Mouse (Mus musculus) neural tube, embryonic 11.5 days (tissue): ENCODE results near the gene Tmprss7. TPM values are rescaled to one million over a fixed set of nuclear protein-coding genes. Genes with fewer than 3 reads are reported as not detected.

ENCODE experiments used
- ATAC-seq: fragments of 200-750 bp; cut with Nextera tagmentation; 2 replicates; pipeline ENCODE4 v1.8.0; 2017; ENCODE audit warnings: moderate number of reproducible peaks, mild to moderate bottlenecking, moderate TSS enrichment, moderate library complexity; ENCODE audit not compliant: insufficient read depth, low FRiP score, low TSS enrichment
- DNase-seq: peaks from one replicate; pipeline ENCODE4 v3.0.0-alpha.2; 2015; ENCODE audit warnings: low spot score
- H3K27ac ChIP-seq: fragments of 300-500 bp; sonication (generic); 2 replicates; pipeline ENCODE4 v1.5.1; 2014; ENCODE audit warnings: low read depth, mild to moderate bottlenecking, low read length
- H3K27me3 ChIP-seq: fragments of 300-500 bp; sonication (generic); 2 replicates; pipeline ENCODE4 v1.6.1; 2014; ENCODE audit warnings: mild to moderate bottlenecking, low read length, mixed read lengths; ENCODE audit not compliant: control insufficient read depth, insufficient read depth
- H3K36me3 ChIP-seq: fragments of 300-500 bp; sonication (generic); 2 replicates; pipeline ENCODE4 v1.6.1; 2014; ENCODE audit warnings: mild to moderate bottlenecking, low read length, moderate library complexity, mixed read lengths; ENCODE audit not compliant: control insufficient read depth, insufficient read depth
- H3K4me1 ChIP-seq: fragments of 300-500 bp; sonication (generic); 2 replicates; pipeline ENCODE4 v1.6.1; 2014; ENCODE audit warnings: low read length, mixed read lengths; ENCODE audit not compliant: control insufficient read depth, insufficient read depth
- H3K4me2 ChIP-seq: fragments of 300-500 bp; sonication (generic); 2 replicates; pipeline ENCODE4 v1.6.1; 2014; ENCODE audit warnings: low read depth, mild to moderate bottlenecking, moderate library complexity
- H3K4me3 ChIP-seq: fragments of 300-500 bp; sonication (generic); 2 replicates; pipeline ENCODE4 v1.5.1; 2014; ENCODE audit warnings: low read depth, low read length
- H3K9ac ChIP-seq: fragments of 300-500 bp; sonication (generic); 2 replicates; pipeline ENCODE4 v1.6.1; 2014; ENCODE audit warnings: mild to moderate bottlenecking, low read length
- H3K9me3 ChIP-seq: fragments of 300-500 bp; sonication (generic); 2 replicates; pipeline ENCODE4 v1.6.1; 2016; ENCODE audit warnings: low read length; ENCODE audit not compliant: control insufficient read depth
- WGBS: fragments of 180-500 bp; shearing (Covaris S2); extraction: QIAGEN DNeasy Blood & Tissue Kit; methylation state at CpG from one replicate; pipeline ENCODE4 v1.1.7; 2014; 5-methylcytosine and 5-hydroxymethylcytosine counted together
- polyA plus RNA-seq: library from polyadenylated mRNA; unstranded; fragments of >200 nt; fragmentation: Nextera tagmentation; extraction: Ambion mirVana; gene quantifications from 2 replicates; pipeline ENCODE4 v1.2.1, GENCODE M21; 2014

The Tmprss7 gene
- polyA plus RNA-seq, 1 experiment from 2014 or later = 0.41 TPM

GRCm38 (mm10) chr16:45722460-45722951, 29.0 kb upstream of the Tmprss7 start:
- ATAC-seq (no peak), DNase-seq (no peak)
- peaks cover 4% of the 10 kb centered on the region; the same call in 1 of the 2 replicates for H3K4me1 ChIP-seq
- H3K36me3 ChIP-seq = peaks cover 16% of the 10 kb centered on the region
- peak overlapping the region; percentile 86 for H3K9ac ChIP-seq
- 56% methylated on average over 3 of the region's 3 CpGs for whole genome bisulfite sequencing
- peak overlapping the region; percentile 95 for H3K27ac ChIP-seq
- H3K27me3 ChIP-seq = no peaks in the 10 kb centered on the region
- H3K4me3 ChIP-seq = peak overlapping the region; percentile 72
- H3K4me2 ChIP-seq = peak overlapping the region; percentile 57
- no peaks in the 10 kb centered on the region for H3K9me3 ChIP-seq

- H3K27me3 ChIP-seq = no peaks in the 10 kb centered on the region
- H3K36me3 ChIP-seq = peaks cover 21% of the 10 kb centered on the region
- ATAC-seq (no peak), DNase-seq (no peak)
- H3K9ac ChIP-seq = no peak overlapping the region
- no peaks in the 10 kb centered on the region for H3K9me3 ChIP-seq
- H3K27ac ChIP-seq = no peak overlapping the region
- H3K4me1 ChIP-seq = no peaks in the 10 kb centered on the region; the same call in 1 of the 2 replicates
- H3K4me3 ChIP-seq = no peak overlapping the region
- WGBS = 84% methylated on average over 10 of the region's 10 CpGs
- H3K4me2 ChIP-seq = no peak overlapping the region
These were observed 26.7 kb upstream of the Tmprss7 start for GRCm38 (mm10) chr16:45720022-45720630.

GRCm38 (mm10) chr16:45718296-45718695, 24.8 kb upstream of the Tmprss7 start:
- Histone ChIP-seq H3K9ac (no peak overlapping the region), H3K4me2 (no peak overlapping the region), H3K36me3 (peaks cover 21% of the 10 kb centered on the region), H3K27me3 (no peaks in the 10 kb centered on the region), H3K27ac (no peak overlapping the region), H3K9me3 (no peaks in the 10 kb centered on the region), H3K4me1 (no peaks in the 10 kb centered on the region; the same call in 1 of the 2 replicates), H3K4me3 (no peak overlapping the region)
- 92% methylated on average over 4 of the region's 4 CpGs for WGBS
- DNase-seq (no peak), ATAC-seq (no peak)

- H3K4me2 ChIP-seq = no peak overlapping the region
- no peaks in the 10 kb centered on the region for H3K4me1 ChIP-seq
- DNase-seq = no peak
- H3K4me3 ChIP-seq = no peak overlapping the region
- H3K27ac ChIP-seq = no peak overlapping the region
- no peak overlapping the region for H3K9ac ChIP-seq
- ATAC-seq = no peak
- 90% methylated on average over 5 of the region's 5 CpGs for whole genome bisulfite sequencing
- peaks cover 18% of the 10 kb centered on the region for H3K36me3 ChIP-seq
- no peaks in the 10 kb centered on the region for H3K27me3 ChIP-seq
- no peaks in the 10 kb centered on the region for H3K9me3 ChIP-seq
These were observed 21.2 kb upstream of the Tmprss7 start for GRCm38 (mm10) chr16:45714489-45715150.

GRCm38 (mm10) chr16:45713878-45714277, 20.4 kb upstream of the Tmprss7 start:
- H3K4me1 ChIP-seq = no peaks in the 10 kb centered on the region
- H3K27ac ChIP-seq = no peak overlapping the region
- H3K9me3 ChIP-seq = no peaks in the 10 kb centered on the region
- H3K27me3 ChIP-seq = no peaks in the 10 kb centered on the region
- no peak for ATAC-seq
- peaks cover 16% of the 10 kb centered on the region for H3K36me3 ChIP-seq
- no peak for DNase-seq
- H3K4me3 ChIP-seq = no peak overlapping the region
- H3K9ac ChIP-seq = no peak overlapping the region
- 78% methylated on average over 1 of the region's 1 CpGs for WGBS
- H3K4me2 ChIP-seq = no peak overlapping the region

GRCm38 (mm10) chr16:45713261-45713660, 19.8 kb upstream of the Tmprss7 start:
- Histone ChIP-seq H3K27ac (no peak overlapping the region), H3K4me2 (no peak overlapping the region), H3K4me1 (no peaks in the 10 kb centered on the region), H3K9ac (no peak overlapping the region), H3K4me3 (no peak overlapping the region), H3K27me3 (no peaks in the 10 kb centered on the region), H3K36me3 (peaks cover 10% of the 10 kb centered on the region), H3K9me3 (no peaks in the 10 kb centered on the region)
- ATAC-seq = peak; percentile 56
- no peak for DNase-seq
- 73% methylated on average over 5 of the region's 5 CpGs for WGBS

GRCm38 (mm10) chr16:45711263-45711662, 17.8 kb upstream of the Tmprss7 start:
- Histone ChIP-seq H3K4me2 (no peak overlapping the region), H3K36me3 (peaks cover 2% of the 10 kb centered on the region; the same call in 1 of the 2 replicates), H3K9ac (no peak overlapping the region), H3K9me3 (no peaks in the 10 kb centered on the region), H3K4me3 (no peak overlapping the region), H3K4me1 (no peaks in the 10 kb centered on the region), H3K27ac (no peak overlapping the region), H3K27me3 (no peaks in the 10 kb centered on the region)
- ATAC-seq (no peak), DNase-seq (no peak)
- WGBS = 75% methylated on average over 7 of the region's 7 CpGs

GRCm38 (mm10) chr16:45699301-45699700, 5.8 kb upstream of the Tmprss7 start:
- WGBS = 76% methylated on average over 5 of the region's 5 CpGs

GRCm38 (mm10) chr16:45697996-45698395, 4.5 kb upstream of the Tmprss7 start:
- Histone ChIP-seq H3K36me3 (no peaks in the 10 kb centered on the region), H3K9me3 (no peaks in the 10 kb centered on the region), H3K4me1 (no peaks in the 10 kb centered on the region), H3K27ac (no peak overlapping the region), H3K27me3 (no peaks in the 10 kb centered on the region), H3K4me2 (no peak overlapping the region), H3K4me3 (no peak overlapping the region), H3K9ac (no peak overlapping the region)
- 69% methylated on average over 6 of the region's 6 CpGs for WGBS
- ATAC-seq (no peak), DNase-seq (no peak)

More at GRCm38 (mm10) chr16:45699301-45699700, 5.8 kb upstream of the Tmprss7 start:
- Histone ChIP-seq H3K27ac (no peak overlapping the region), H3K4me2 (no peak overlapping the region), H3K27me3 (no peaks in the 10 kb centered on the region), H3K4me1 (no peaks in the 10 kb centered on the region), H3K4me3 (no peak overlapping the region), H3K36me3 (no peaks in the 10 kb centered on the region), H3K9me3 (no peaks in the 10 kb centered on the region), H3K9ac (no peak overlapping the region)
- no peak for DNase-seq
- ATAC-seq = no peak
